Mouse (Mus musculus) bone marrow macrophage, adult 2 months (primary cell): Measurements from ENCODE around the gene Med13l.

Experiments used
- CTCF ChIP-seq: IDR thresholded peaks from 2 replicates; pipeline ENCODE4 v1.5.1; 2012; ENCODE audit warnings: low read depth, mild to moderate bottlenecking, low read length, moderate library complexity
- POLR2A ChIP-seq: IDR thresholded peaks from 2 replicates; pipeline ENCODE4 v1.6.1; 2012; ENCODE audit warnings: mild to moderate bottlenecking, low read depth, low read length, borderline replicate concordance

DNA sequence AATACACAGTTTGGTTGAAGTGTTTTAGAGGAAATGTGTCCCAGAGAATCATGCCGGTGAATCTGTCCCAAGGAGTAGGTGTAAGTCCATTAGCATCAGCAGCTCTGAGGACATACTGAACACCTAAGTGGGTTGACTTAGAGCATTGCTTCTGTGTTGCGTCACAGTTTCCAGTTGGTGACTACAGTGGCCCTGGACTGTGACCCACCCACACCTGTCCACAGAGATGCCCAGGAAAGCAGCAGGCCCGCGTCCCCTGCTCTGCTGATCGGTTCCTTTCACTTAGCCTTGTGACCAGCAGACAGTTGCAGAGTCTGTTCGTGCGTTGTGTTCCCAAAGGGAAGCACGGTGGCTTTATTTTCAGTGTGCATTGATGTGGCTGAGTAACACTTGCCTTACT, 92.1 kb downstream of the Med13l start:
- TF ChIP-seq POLR2A (no peak), CTCF (no peak)
